Mouse (Mus musculus): ENCODE results near the gene Ccpg1. TPM values are rescaled to one million over a fixed set of nuclear protein-coding genes. Genes with fewer than 3 reads are reported as not detected.

Gene Ccpg1
- polyA plus RNA-seq, 1 experiment from 2014 or later = 31.3 TPM

- Histone ChIP-seq H3K4me1 (replicated peaks) (no peaks in the 10 kb centered on the region), H3K27ac (no peak overlapping the region), H3K36me3 (no peaks in the 10 kb centered on the region), H3K9ac (no peak overlapping the region), H3K4me3 (no peak overlapping the region), H3K9me3 (replicated peaks) (no peaks in the 10 kb centered on the region), H3K27me3 (no peaks in the 10 kb centered on the region), H3K4me2 (no peak overlapping the region)
- WGBS = 62% methylated on average over 7 of the region's 7 CpGs
- no peak for ATAC-seq (replicated peaks; ENCODE audit: insufficient number of reproducible peaks, insufficient read depth, low FRiP score, low read depth)
These were observed 11.6 kb downstream of the Ccpg1 start for GRCm38 (mm10) chr9:72996806-72997205.

DNA sequence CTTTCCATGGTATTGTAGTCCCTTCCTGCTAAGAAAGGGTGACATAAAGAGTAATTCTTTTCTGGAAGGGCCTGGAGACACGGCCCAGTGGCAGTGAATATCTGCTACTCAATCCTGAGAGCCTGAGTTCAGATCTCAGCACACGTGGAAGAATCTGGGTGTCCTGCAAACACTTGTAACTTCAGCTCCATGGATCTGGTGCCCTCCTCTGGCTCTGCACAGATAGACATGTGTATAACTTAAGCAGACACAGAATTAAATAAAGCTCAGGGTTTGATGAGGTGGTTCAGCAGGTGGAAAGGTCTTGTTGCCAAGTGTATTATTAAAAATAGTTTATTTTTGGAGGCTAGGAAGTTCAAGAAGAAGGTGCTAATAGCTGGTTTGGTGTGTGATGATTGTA is 15.3 kb downstream of the Ccpg1 start:
- WGBS = 64% methylated on average over 2 of the region's 2 CpGs

GRCm38 (mm10) chr9:73001314-73002011 is 16.2 kb downstream of the Ccpg1 start:
- Histone ChIP-seq H3K36me3 (peaks cover 7% of the 10 kb centered on the region), H3K4me2 (no peak overlapping the region), H3K27me3 (no peaks in the 10 kb centered on the region), H3K27ac (no peak overlapping the region), H3K4me1 (replicated peaks) (no peaks in the 10 kb centered on the region), H3K9ac (no peak overlapping the region), H3K4me3 (no peak overlapping the region), H3K9me3 (replicated peaks) (no peaks in the 10 kb centered on the region)
- WGBS = 82% methylated on average over 13 of the region's 13 CpGs
- no peak for ATAC-seq (replicated peaks; ENCODE audit: insufficient number of reproducible peaks, insufficient read depth, low FRiP score, low read depth)

More for the DNA sequence above, 15.3 kb downstream of the Ccpg1 start:
- H3K27ac ChIP-seq = no peak overlapping the region
- H3K9me3 ChIP-seq (replicated peaks) = no peaks in the 10 kb centered on the region
- ATAC-seq (replicated peaks; ENCODE audit: insufficient number of reproducible peaks, insufficient read depth, low FRiP score, low read depth) = no peak
- H3K36me3 ChIP-seq = peaks cover 2% of the 10 kb centered on the region
- H3K4me1 ChIP-seq (replicated peaks) = no peaks in the 10 kb centered on the region
- H3K27me3 ChIP-seq = no peaks in the 10 kb centered on the region
- no peak overlapping the region for H3K4me3 ChIP-seq
- no peak overlapping the region for H3K4me2 ChIP-seq
- H3K9ac ChIP-seq = no peak overlapping the region

- Histone ChIP-seq H3K27ac (no peak overlapping the region), H3K9ac (no peak overlapping the region), H3K9me3 (replicated peaks) (no peaks in the 10 kb centered on the region), H3K4me2 (no peak overlapping the region), H3K4me3 (no peak overlapping the region), H3K4me1 (replicated peaks) (no peaks in the 10 kb centered on the region), H3K36me3 (peaks cover 7% of the 10 kb centered on the region), H3K27me3 (no peaks in the 10 kb centered on the region)
- 66% methylated on average over 3 of the region's 3 CpGs for WGBS
- ATAC-seq (replicated peaks; ENCODE audit: insufficient number of reproducible peaks, insufficient read depth, low FRiP score, low read depth) = no peak
These were observed 16.9 kb downstream of the Ccpg1 start for GRCm38 (mm10) chr9:73002177-73002576.

DNA sequence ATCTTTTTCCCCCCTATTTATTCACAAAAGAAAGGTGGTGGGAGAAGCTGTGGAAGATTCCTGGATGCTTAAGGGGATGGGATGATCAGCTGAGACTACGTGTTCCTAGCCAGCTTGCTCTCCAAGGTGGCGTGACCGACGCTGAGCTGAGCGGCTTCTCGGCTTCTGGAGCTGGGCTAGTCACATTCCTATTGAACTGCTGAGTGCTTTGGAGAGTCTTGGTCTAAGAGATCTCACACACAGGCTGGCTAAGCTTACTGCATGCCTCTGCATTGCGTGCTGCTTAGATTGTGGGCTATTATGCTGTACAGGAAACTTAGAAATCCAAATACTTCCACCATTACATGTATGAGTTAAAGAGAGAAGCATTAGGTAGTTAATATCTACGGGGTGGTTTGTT is 18.8 kb downstream of the Ccpg1 start:
- Histone ChIP-seq H3K9me3 (replicated peaks) (no peaks in the 10 kb centered on the region), H3K9ac (no peak overlapping the region), H3K4me1 (replicated peaks) (no peaks in the 10 kb centered on the region), H3K4me3 (no peak overlapping the region), H3K27me3 (no peaks in the 10 kb centered on the region), H3K27ac (no peak overlapping the region), H3K36me3 (peaks cover 7% of the 10 kb centered on the region), H3K4me2 (no peak overlapping the region)
- 70% methylated on average over 8 of the region's 8 CpGs for WGBS
- ATAC-seq (replicated peaks; ENCODE audit: insufficient number of reproducible peaks, insufficient read depth, low FRiP score, low read depth) = no peak

GRCm38 (mm10) chr9:73005106-73005505 is 19.9 kb downstream of the Ccpg1 start:
- Histone ChIP-seq H3K27me3 (no peaks in the 10 kb centered on the region), H3K4me3 (no peak overlapping the region), H3K9ac (no peak overlapping the region), H3K4me1 (replicated peaks) (no peaks in the 10 kb centered on the region), H3K27ac (no peak overlapping the region), H3K36me3 (peaks cover 7% of the 10 kb centered on the region), H3K4me2 (no peak overlapping the region), H3K9me3 (replicated peaks) (no peaks in the 10 kb centered on the region)
- ATAC-seq (replicated peaks; ENCODE audit: insufficient number of reproducible peaks, insufficient read depth, low FRiP score, low read depth) = no peak
- WGBS = 83% methylated on average over 6 of the region's 6 CpGs

GRCm38 (mm10) chr9:73006175-73006574 is 20.9 kb downstream of the Ccpg1 start:
- H3K9ac ChIP-seq = no peak overlapping the region
- H3K27me3 ChIP-seq = no peaks in the 10 kb centered on the region
- H3K4me1 ChIP-seq (replicated peaks) = no peaks in the 10 kb centered on the region
- no peak overlapping the region for H3K27ac ChIP-seq
- H3K4me2 ChIP-seq = no peak overlapping the region
- peaks cover 8% of the 10 kb centered on the region for H3K36me3 ChIP-seq
- WGBS = 91% methylated on average over 3 of the region's 3 CpGs
- no peak for ATAC-seq (replicated peaks; ENCODE audit: insufficient number of reproducible peaks, insufficient read depth, low FRiP score, low read depth)
- no peak overlapping the region for H3K4me3 ChIP-seq
- no peaks in the 10 kb centered on the region for H3K9me3 ChIP-seq (replicated peaks)

- no peak for ATAC-seq (replicated peaks; ENCODE audit: insufficient number of reproducible peaks, insufficient read depth, low FRiP score, low read depth)
- Histone ChIP-seq H3K27ac (no peak overlapping the region), H3K4me3 (no peak overlapping the region), H3K4me2 (no peak overlapping the region), H3K36me3 (peaks cover 21% of the 10 kb centered on the region), H3K9me3 (replicated peaks) (no peaks in the 10 kb centered on the region), H3K4me1 (replicated peaks) (no peaks in the 10 kb centered on the region), H3K9ac (no peak overlapping the region), H3K27me3 (no peaks in the 10 kb centered on the region)
- WGBS = 47% methylated on average over 3 of the region's 3 CpGs
These were observed 23.2 kb downstream of the Ccpg1 start for GRCm38 (mm10) chr9:73008384-73008783.

DNA sequence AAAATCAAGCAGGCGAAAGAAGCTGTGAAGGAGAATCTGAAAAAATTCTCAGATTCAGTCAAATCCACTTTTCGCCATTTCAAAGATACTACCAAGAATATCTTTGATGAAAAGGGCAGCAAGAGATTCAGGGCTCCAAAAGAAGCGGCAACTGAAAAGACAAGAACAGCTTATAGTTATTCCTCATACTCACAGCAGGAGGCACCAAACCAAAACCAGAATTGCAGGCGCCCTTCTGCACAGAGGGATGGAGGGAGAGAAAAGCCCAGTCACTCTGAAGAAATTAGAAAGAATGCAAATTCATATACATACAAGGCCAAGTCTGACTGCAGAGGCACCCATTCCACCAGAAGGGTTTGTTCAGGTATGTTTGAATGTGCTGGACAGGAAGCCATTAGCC is 27.4 kb downstream of the Ccpg1 start:
- H3K27me3 ChIP-seq = no peaks in the 10 kb centered on the region
- H3K9me3 ChIP-seq (replicated peaks) = no peaks in the 10 kb centered on the region
- H3K4me1 ChIP-seq (replicated peaks) = no peaks in the 10 kb centered on the region
- no peak overlapping the region for H3K4me3 ChIP-seq
- no peak overlapping the region for H3K4me2 ChIP-seq
- 85% methylated on average over 4 of the region's 4 CpGs for WGBS
- H3K27ac ChIP-seq = no peak overlapping the region
- no peak for ATAC-seq (replicated peaks; ENCODE audit: insufficient number of reproducible peaks, insufficient read depth, low FRiP score, low read depth)
- no peak overlapping the region for H3K9ac ChIP-seq
- peaks cover 40% of the 10 kb centered on the region for H3K36me3 ChIP-seq

DNA sequence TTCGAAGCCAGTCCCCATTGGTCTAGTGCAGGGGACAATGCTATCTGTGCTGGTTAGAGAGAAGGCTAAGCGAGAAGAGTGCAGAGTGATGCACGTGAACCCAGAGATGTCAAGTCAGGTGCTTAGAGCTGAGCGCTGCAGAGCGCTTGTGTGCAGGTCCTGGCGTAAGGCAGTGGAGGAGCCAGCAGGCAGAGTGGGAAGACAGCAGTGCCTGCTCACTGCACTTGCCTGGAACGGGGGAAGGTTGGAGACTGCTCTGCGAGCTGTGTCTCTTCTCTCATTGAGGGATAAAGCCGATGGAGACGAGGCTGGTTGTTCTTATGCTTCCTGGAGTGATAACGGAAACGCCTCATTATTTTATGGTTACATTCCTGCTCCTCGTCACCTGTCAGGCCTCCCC is 29.5 kb downstream of the Ccpg1 start:
- Histone ChIP-seq H3K4me1 (replicated peaks) (no peaks in the 10 kb centered on the region), H3K9ac (no peak overlapping the region), H3K4me3 (no peak overlapping the region), H3K36me3 (peaks cover 44% of the 10 kb centered on the region), H3K27me3 (no peaks in the 10 kb centered on the region), H3K27ac (no peak overlapping the region), H3K4me2 (no peak overlapping the region), H3K9me3 (replicated peaks) (no peaks in the 10 kb centered on the region)
- ATAC-seq (replicated peaks; ENCODE audit: insufficient number of reproducible peaks, insufficient read depth, low FRiP score, low read depth) = no peak
- 62% methylated on average over 13 of the region's 13 CpGs for WGBS

DNA sequence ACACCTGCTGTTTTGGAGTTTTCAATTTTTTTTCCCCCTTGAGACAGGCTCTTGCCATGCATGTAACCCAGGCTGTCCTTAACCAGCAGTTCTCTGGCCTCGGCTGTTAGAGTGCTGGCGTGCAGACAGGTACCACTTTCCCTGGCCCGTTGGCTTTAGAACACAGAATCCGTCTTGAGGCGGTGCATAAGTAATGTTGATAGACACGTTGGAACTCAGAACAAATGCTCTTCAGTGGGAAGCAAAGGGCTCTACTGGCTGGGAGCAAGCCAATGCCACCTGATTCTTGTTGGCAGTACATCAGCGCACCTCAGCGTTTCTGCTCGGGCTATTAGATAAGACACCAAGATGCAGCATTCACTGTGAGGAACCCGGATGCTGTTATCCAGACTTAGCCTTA is 34.6 kb downstream of the Ccpg1 start:
- Histone ChIP-seq H3K4me2 (no peak overlapping the region), H3K9me3 (replicated peaks) (no peaks in the 10 kb centered on the region), H3K36me3 (peaks cover 31% of the 10 kb centered on the region), H3K9ac (no peak overlapping the region), H3K4me1 (replicated peaks) (no peaks in the 10 kb centered on the region), H3K27me3 (no peaks in the 10 kb centered on the region), H3K4me3 (no peak overlapping the region), H3K27ac (no peak overlapping the region)
- ATAC-seq (replicated peaks; ENCODE audit: insufficient number of reproducible peaks, insufficient read depth, low FRiP score, low read depth) = no peak
- WGBS = 83% methylated on average over 10 of the region's 10 CpGs

DNA sequence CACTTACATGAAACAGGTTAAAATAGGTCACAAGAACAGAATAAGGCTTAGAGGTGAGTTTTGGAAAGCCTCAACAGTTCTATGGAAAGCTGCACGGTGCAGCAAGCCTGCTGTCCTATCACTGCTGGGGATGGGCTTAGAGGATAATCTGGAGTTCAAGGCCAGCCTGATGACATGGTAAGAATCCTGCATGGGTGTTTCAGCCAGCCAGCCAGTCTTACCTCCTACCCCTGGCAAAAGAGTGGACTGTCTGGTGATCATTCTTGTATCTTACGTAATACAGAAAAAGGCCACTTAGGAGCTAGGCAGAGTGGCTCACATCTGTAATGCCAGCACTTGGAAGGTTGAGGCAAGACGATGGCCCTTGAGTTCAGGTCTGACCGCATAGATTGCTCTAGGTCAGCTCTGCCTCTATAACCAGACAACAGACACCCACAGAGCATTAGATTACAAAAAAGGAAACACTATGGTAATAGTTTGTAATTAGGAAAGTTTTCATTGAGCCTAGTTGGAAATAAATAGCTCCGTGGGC is 35.4 kb downstream of the Ccpg1 start:
- ATAC-seq (replicated peaks; ENCODE audit: insufficient number of reproducible peaks, insufficient read depth, low FRiP score, low read depth) = no peak

More for the DNA sequence above, 35.4 kb downstream of the Ccpg1 start:
- no peaks in the 10 kb centered on the region for H3K4me1 ChIP-seq (replicated peaks)
- H3K27ac ChIP-seq = no peak overlapping the region
- no peak overlapping the region for H3K4me3 ChIP-seq
- H3K36me3 ChIP-seq = peaks cover 30% of the 10 kb centered on the region
- H3K9ac ChIP-seq = no peak overlapping the region
- H3K9me3 ChIP-seq (replicated peaks) = no peaks in the 10 kb centered on the region
- 90% methylated on average over 5 of the region's 5 CpGs for WGBS
- H3K27me3 ChIP-seq = no peaks in the 10 kb centered on the region
- H3K4me2 ChIP-seq = no peak overlapping the region
